Mouse (Mus musculus) olfactory bulb, adult 2 months (tissue): ENCODE measurements at regions not wholly inside any gene's neighbourhood (a gene's known extent, or its start where the extent isn't known, plus 50 kb on each side); places are given as distances from the start of the nearest gene placed in this dataset.

ENCODE experiments used
- H3K27ac ChIP-seq: fragments of 200-500 bp; 2 replicates; pipeline ENCODE4 v1.5.1; 2012; ENCODE audit warnings: low read depth, low read length; ENCODE audit not compliant: insufficient read depth
- H3K4me1 ChIP-seq: fragments of 200-500 bp; 2 replicates; pipeline ENCODE4 v1.6.1; 2012; ENCODE audit warnings: low read length; ENCODE audit not compliant: control insufficient read depth, insufficient read depth
- H3K4me3 ChIP-seq: fragments of 200-500 bp; 2 replicates; pipeline ENCODE4 v1.5.1; 2012; ENCODE audit warnings: mild to moderate bottlenecking, low read depth, low read length, moderate library complexity; ENCODE audit not compliant: insufficient read depth
- CTCF ChIP-seq: fragments of 200-500 bp; IDR thresholded peaks from 2 replicates; pipeline ENCODE4 v1.5.1; 2012; ENCODE audit warnings: low read depth, mild to moderate bottlenecking, low read length, moderate library complexity; ENCODE audit not compliant: insufficient read depth
- POLR2A ChIP-seq: fragments of 200-500 bp; IDR thresholded peaks from 2 replicates; pipeline ENCODE4 v1.6.1; 2012; ENCODE audit warnings: mild to moderate bottlenecking, low read depth, low read length, moderate library complexity; ENCODE audit not compliant: insufficient read depth
- WGBS: fragments of 180-500 bp; shearing (Covaris S2); methylation state at CpG from one replicate; pipeline ENCODE4 v1.1.7; 2018; 5-methylcytosine and 5-hydroxymethylcytosine counted together

- WGBS = 93% methylated on average over 11 of the region's 11 CpGs
- H3K4me1 ChIP-seq = no peaks in the 10 kb centered on the region
- H3K27ac ChIP-seq = no peak overlapping the region
- TF ChIP-seq CTCF (no peak), POLR2A (no peak)
- no peak overlapping the region for H3K4me3 ChIP-seq
Observed at GRCm38 (mm10) chr14:99451110-99451795, 152.8 kb downstream of the Klf5 start.

- Histone ChIP-seq H3K4me3 (no peak overlapping the region), H3K4me1 (no peaks in the 10 kb centered on the region), H3K27ac (no peak overlapping the region)
- TF ChIP-seq POLR2A = no peak
- no peak for TF ChIP-seq CTCF
- WGBS = 95% methylated on average over 12 of the region's 12 CpGs
Observed at GRCm38 (mm10) chr14:99453916-99454315, 155.4 kb downstream of the Klf5 start.

- WGBS = 83% methylated on average over 10 of the region's 10 CpGs
- H3K27ac ChIP-seq = no peak overlapping the region
- no peak overlapping the region for H3K4me3 ChIP-seq
- H3K4me1 ChIP-seq = no peaks in the 10 kb centered on the region
- TF ChIP-seq CTCF (no peak), POLR2A (no peak)
Observed at GRCm38 (mm10) chr14:99456555-99456954, 158.1 kb downstream of the Klf5 start.

- H3K27ac ChIP-seq = no peak overlapping the region
- no peak overlapping the region for H3K4me3 ChIP-seq
- no peaks in the 10 kb centered on the region for H3K4me1 ChIP-seq
- TF ChIP-seq CTCF (no peak), POLR2A (no peak)
- WGBS = 88% methylated on average over 6 of the region's 6 CpGs
Observed at GRCm38 (mm10) chr14:99457573-99457972, 159.1 kb downstream of the Klf5 start.

GRCm38 (mm10) chr14:99472111-99472510, 173.6 kb downstream of the Klf5 start:
- TF ChIP-seq CTCF (no peak), POLR2A (no peak)
- Histone ChIP-seq H3K4me3 (no peak overlapping the region), H3K27ac (no peak overlapping the region), H3K4me1 (no peaks in the 10 kb centered on the region)
- 93% methylated on average over 2 of the region's 2 CpGs for WGBS

- 75% methylated on average over 8 of the region's 8 CpGs for WGBS
- Histone ChIP-seq H3K4me1 (no peaks in the 10 kb centered on the region), H3K4me3 (no peak overlapping the region), H3K27ac (no peak overlapping the region)
- TF ChIP-seq CTCF = no peak
- no peak for TF ChIP-seq POLR2A
Observed at GRCm38 (mm10) chr14:99475271-99475670, 176.8 kb downstream of the Klf5 start.

GRCm38 (mm10) chr14:99480325-99481077, 182.0 kb downstream of the Klf5 start:
- TF ChIP-seq CTCF (no peak), POLR2A (no peak)
- Histone ChIP-seq H3K4me3 (no peak overlapping the region), H3K27ac (no peak overlapping the region), H3K4me1 (no peaks in the 10 kb centered on the region)
- 82% methylated on average over 10 of the region's 10 CpGs for WGBS

- H3K4me1 ChIP-seq = no peaks in the 10 kb centered on the region
- 71% methylated on average over 6 of the region's 6 CpGs for WGBS
- TF ChIP-seq POLR2A (no peak), CTCF (no peak)
- no peak overlapping the region for H3K27ac ChIP-seq
- H3K4me3 ChIP-seq = no peak overlapping the region
Observed at GRCm38 (mm10) chr14:99487981-99488380, 189.5 kb downstream of the Klf5 start.

- WGBS = 93% methylated on average over 4 of the region's 4 CpGs
- Histone ChIP-seq H3K4me3 (no peak overlapping the region), H3K27ac (no peak overlapping the region), H3K4me1 (no peaks in the 10 kb centered on the region)
- TF ChIP-seq POLR2A (no peak), CTCF (no peak)
Observed at GRCm38 (mm10) chr14:99493197-99493596, 194.7 kb downstream of the Klf5 start.
